Mouse (Mus musculus): ENCODE measurements around the gene Nrap. TPM values are rescaled to one million over a fixed set of nuclear protein-coding genes. Genes with fewer than 3 reads are reported as not detected.

Gene Nrap
- total and polyA plus RNA-seq, 2 experiments from 2014 or later, result 60.1 to 163 TPM

GRCm38 (mm10) chr19:56378554-56379172 is 11.2 kb downstream of the Nrap start:
- WGBS, result 22% methylated on average over 13 of the region's 13 CpGs
- TF ChIP-seq EP300 (IDR thresholded peaks at IDR 0.05; ENCODE audit: low read depth) (peak; percentile 93), CTCF (IDR thresholded peaks at IDR 0.05; ENCODE audit: low read depth) (no peak)
- Histone ChIP-seq H3K9me3 (replicated peaks; ENCODE audit: control insufficient read depth, low read length) (no peaks in the 10 kb centered on the region), H3K4me2 (ENCODE audit: low read depth, low read length) (no peak overlapping the region), H3K9ac (replicated peaks; ENCODE audit: low read depth, low read length) (no peak overlapping the region), H3K36me3 (replicated peaks; ENCODE audit: control insufficient read depth, insufficient read depth, low read length) (peaks cover 59% of the 10 kb centered on the region), H3K4me1 (ENCODE audit: control insufficient read depth, insufficient read depth) (peaks cover 4% of the 10 kb centered on the region; the same call in 1 of the 2 replicates), H3K4me3 (ENCODE audit: low read depth, low read length) (no peak overlapping the region), H3K27me3 (ENCODE audit: control insufficient read depth, insufficient read depth, low read length) (no peaks in the 10 kb centered on the region), H3K27ac (ENCODE audit: low read depth) (peak overlapping the region; percentile 81)
- ATAC-seq (ENCODE audit: insufficient read depth, low read depth) (peak; percentile 92), DNase-seq (ENCODE audit: low spot score) (peak; percentile 94)

- no peak for ATAC-seq (ENCODE audit: insufficient read depth, low read depth)
- TF ChIP-seq EP300 (IDR thresholded peaks at IDR 0.05; ENCODE audit: low read depth) (no peak), CTCF (IDR thresholded peaks at IDR 0.05; ENCODE audit: low read depth) (no peak)
- H3K4me2 ChIP-seq (ENCODE audit: low read depth, low read length), result no peak overlapping the region
- WGBS, result 41% methylated on average over 5 of the region's 5 CpGs
- peak overlapping the region; percentile 81 for H3K27ac ChIP-seq (ENCODE audit: low read depth)
- peaks cover 58% of the 10 kb centered on the region for H3K36me3 ChIP-seq (replicated peaks; ENCODE audit: control insufficient read depth, insufficient read depth, low read length)
- no peak overlapping the region for H3K4me3 ChIP-seq (ENCODE audit: low read depth, low read length)
- no peak overlapping the region for H3K9ac ChIP-seq (replicated peaks; ENCODE audit: low read depth, low read length)
- H3K4me1 ChIP-seq (ENCODE audit: control insufficient read depth, insufficient read depth), result peaks cover 4% of the 10 kb centered on the region; the same call in 1 of the 2 replicates
- no peaks in the 10 kb centered on the region for H3K27me3 ChIP-seq (ENCODE audit: control insufficient read depth, insufficient read depth, low read length)
- no peak for DNase-seq (ENCODE audit: low spot score)
- H3K9me3 ChIP-seq (replicated peaks; ENCODE audit: control insufficient read depth, low read length), result no peaks in the 10 kb centered on the region
These were observed 11.8 kb downstream of the Nrap start for GRCm38 (mm10) chr19:56378007-56378406.

GRCm38 (mm10) chr19:56374011-56374410 is 15.8 kb downstream of the Nrap start:
- H3K4me2 ChIP-seq (ENCODE audit: low read depth, low read length), result no peak overlapping the region
- WGBS, result 41% methylated on average over 10 of the region's 10 CpGs
- H3K27me3 ChIP-seq (ENCODE audit: control insufficient read depth, insufficient read depth, low read length), result no peaks in the 10 kb centered on the region
- H3K4me1 ChIP-seq (ENCODE audit: control insufficient read depth, insufficient read depth), result peaks cover 2% of the 10 kb centered on the region; the same call in 1 of the 2 replicates
- H3K9ac ChIP-seq (replicated peaks; ENCODE audit: low read depth, low read length), result no peak overlapping the region
- TF ChIP-seq CTCF (IDR thresholded peaks at IDR 0.05; ENCODE audit: low read depth) (no peak), EP300 (IDR thresholded peaks at IDR 0.05; ENCODE audit: low read depth) (no peak)
- no peaks in the 10 kb centered on the region for H3K9me3 ChIP-seq (replicated peaks; ENCODE audit: control insufficient read depth, low read length)
- DNase-seq (ENCODE audit: low spot score) (no peak), ATAC-seq (ENCODE audit: insufficient read depth, low read depth) (no peak)
- H3K36me3 ChIP-seq (replicated peaks; ENCODE audit: control insufficient read depth, insufficient read depth, low read length), result peaks cover 64% of the 10 kb centered on the region
- H3K27ac ChIP-seq (ENCODE audit: low read depth), result no peak overlapping the region
- H3K4me3 ChIP-seq (ENCODE audit: low read depth, low read length), result no peak overlapping the region

- H3K27ac ChIP-seq (ENCODE audit: low read depth), result no peak overlapping the region
- H3K4me2 ChIP-seq (ENCODE audit: low read depth, low read length), result no peak overlapping the region
- H3K4me1 ChIP-seq (ENCODE audit: control insufficient read depth, insufficient read depth), result no peaks in the 10 kb centered on the region; the same call in 1 of the 2 replicates
- H3K36me3 ChIP-seq (replicated peaks; ENCODE audit: control insufficient read depth, insufficient read depth, low read length), result peaks cover 72% of the 10 kb centered on the region
- no peak overlapping the region for H3K9ac ChIP-seq (replicated peaks; ENCODE audit: low read depth, low read length)
- TF ChIP-seq CTCF (IDR thresholded peaks at IDR 0.05; ENCODE audit: low read depth) (no peak), EP300 (IDR thresholded peaks at IDR 0.05; ENCODE audit: low read depth) (no peak)
- H3K4me3 ChIP-seq (ENCODE audit: low read depth, low read length), result no peak overlapping the region
- H3K9me3 ChIP-seq (replicated peaks; ENCODE audit: control insufficient read depth, low read length), result no peaks in the 10 kb centered on the region
- WGBS, result 88% methylated on average over 5 of the region's 5 CpGs
- no peaks in the 10 kb centered on the region for H3K27me3 ChIP-seq (ENCODE audit: control insufficient read depth, insufficient read depth, low read length)
- ATAC-seq (ENCODE audit: insufficient read depth, low read depth) (no peak), DNase-seq (ENCODE audit: low spot score) (no peak)
These were observed 16.6 kb downstream of the Nrap start for GRCm38 (mm10) chr19:56373246-56373645.

- Histone ChIP-seq H3K4me1 (ENCODE audit: control insufficient read depth, insufficient read depth) (no peaks in the 10 kb centered on the region), H3K4me2 (ENCODE audit: low read depth, low read length) (no peak overlapping the region), H3K36me3 (replicated peaks; ENCODE audit: control insufficient read depth, insufficient read depth, low read length) (peaks cover 69% of the 10 kb centered on the region), H3K4me3 (ENCODE audit: low read depth, low read length) (no peak overlapping the region), H3K27ac (ENCODE audit: low read depth) (no peak overlapping the region), H3K9me3 (replicated peaks; ENCODE audit: control insufficient read depth, low read length) (no peaks in the 10 kb centered on the region), H3K9ac (replicated peaks; ENCODE audit: low read depth, low read length) (no peak overlapping the region), H3K27me3 (ENCODE audit: control insufficient read depth, insufficient read depth, low read length) (no peaks in the 10 kb centered on the region)
- ATAC-seq (ENCODE audit: insufficient read depth, low read depth) (no peak), DNase-seq (ENCODE audit: low spot score) (no peak)
- no peak for TF ChIP-seq CTCF (IDR thresholded peaks at IDR 0.05; ENCODE audit: low read depth)
- no peak for TF ChIP-seq EP300 (IDR thresholded peaks at IDR 0.05; ENCODE audit: low read depth)
- 91% methylated on average over 7 of the region's 7 CpGs for whole genome bisulfite sequencing
These were observed 17.6 kb downstream of the Nrap start for GRCm38 (mm10) chr19:56372226-56372625.
